ENCODE assay signal across 1 mouse cellular context in genomic region chr6:72549041-72549580, GRCm38 (mm10).
TF ChIP-seq lines count a peak whose summit lies in the region.

No protein-coding gene starts in this region.

TF ChIP-seq in CH12.LX, 34 proteins besides CTCF, POLR2A, EP300 and RAD21 (continued from another document):
- no peak for TF ChIP-seq E2F4 (IDR thresholded peaks at IDR 0.05; ENCODE audit: insufficient replicate concordance, low read depth, low read length)
- no peak for TF ChIP-seq ZNF384 (IDR thresholded peaks at IDR 0.05; ENCODE audit: low read depth, low read length)
- TF ChIP-seq IRF4 (IDR thresholded peaks at IDR 0.05; ENCODE audit: low read depth, low read length), result no peak
- TF ChIP-seq MAFK (IDR thresholded peaks at IDR 0.05; ENCODE audit: insufficient replicate concordance, low read length), result no peak
- no peak for TF ChIP-seq ZKSCAN1 (IDR thresholded peaks at IDR 0.05; ENCODE audit: borderline replicate concordance, low read depth, low read length)
- TF ChIP-seq CHD2 (IDR thresholded peaks at IDR 0.05; ENCODE audit: low read length), result no peak
- TF ChIP-seq USF2 (conservative IDR thresholded peaks at IDR 0.05; ENCODE audit: low read depth, low read length), result no peak
